Mouse (Mus musculus) myocyte (in vitro differentiated cells): ENCODE data around the gene Rpgrip1.

Source experiments
- CEBPB ChIP-seq: IDR thresholded peaks from 2 replicates; pipeline ENCODE4 v1.6.1; 2011; ENCODE audit warnings: mild to moderate bottlenecking, moderate library complexity; ENCODE audit not compliant: poor library complexity, insufficient read depth, severe bottlenecking
- E2F4 ChIP-seq: IDR thresholded peaks from one replicate; pipeline ENCODE4 v1.6.1; 2011; ENCODE audit warnings: mild to moderate bottlenecking, control low read depth, moderate library complexity; ENCODE audit not compliant: insufficient read depth
- MAX ChIP-seq: IDR thresholded peaks from one replicate; pipeline ENCODE4 v1.6.1; 2011; ENCODE audit warnings: low read depth, mild to moderate bottlenecking, control low read depth
- MYOD1 ChIP-seq, 3 experiments: IDR thresholded peaks; one replicate each; pipeline ENCODE4 v1.6.1; 2011; ENCODE audit warnings: control low read depth in 2 of 3, low read depth in 2 of 3, mild to moderate bottlenecking in 2 of 3, moderate library complexity in 1 of 3; ENCODE audit not compliant: insufficient read length in 2 of 3, control insufficient read depth in 1 of 3
- MYOG ChIP-seq, 3 experiments: IDR thresholded peaks; one replicate each; pipeline ENCODE4 v1.6.1; 2011; ENCODE audit warnings: control low read depth in 2 of 3, low read depth in 2 of 3, mild to moderate bottlenecking in 2 of 3; ENCODE audit not compliant: insufficient read length in 2 of 3, control insufficient read depth in 1 of 3, insufficient read depth in 1 of 3
- POLR2A ChIP-seq: IDR thresholded peaks from one replicate; pipeline ENCODE4 v1.6.1; 2011; ENCODE audit warnings: low read depth, mild to moderate bottlenecking, control low read depth, moderate library complexity; ENCODE audit not compliant: insufficient read length
- POLR2AphosphoS2 ChIP-seq: IDR thresholded peaks from one replicate; pipeline ENCODE4 v1.6.1; 2011; ENCODE audit warnings: low read depth, control low read depth; ENCODE audit not compliant: insufficient read length
- REST ChIP-seq: IDR thresholded peaks from one replicate; pipeline ENCODE4 v1.6.1; 2011; ENCODE audit warnings: mild to moderate bottlenecking, control low read depth, moderate library complexity; ENCODE audit not compliant: insufficient read depth, insufficient read length
- TCF12 ChIP-seq: IDR thresholded peaks from one replicate; pipeline ENCODE4 v1.6.1; 2011; ENCODE audit warnings: mild to moderate bottlenecking, control low read depth; ENCODE audit not compliant: poor library complexity, insufficient read depth, severe bottlenecking
- USF1 ChIP-seq: IDR thresholded peaks from one replicate; pipeline ENCODE4 v1.6.1; 2011; ENCODE audit warnings: low read depth, mild to moderate bottlenecking, control low read depth, moderate library complexity

DNA sequence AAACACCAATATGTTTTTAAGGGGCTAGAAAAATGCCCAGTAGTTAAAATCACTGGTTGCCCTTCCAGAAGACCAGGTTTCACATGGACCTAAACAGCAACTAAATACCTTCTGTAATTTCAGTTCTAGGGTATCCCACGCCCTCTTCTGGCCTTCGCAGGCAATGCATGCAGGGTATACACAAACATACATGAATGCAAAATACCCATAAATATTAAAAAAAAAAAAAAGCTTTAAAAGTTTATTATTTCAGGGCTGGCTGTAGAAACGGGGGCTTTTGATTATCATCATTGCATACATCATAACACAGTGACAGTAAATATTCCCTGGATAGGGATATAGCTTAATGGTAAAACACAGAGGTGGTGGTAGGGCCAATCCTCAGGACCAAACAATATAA lies 85.2 kb downstream of the Rpgrip1 start:
- TF ChIP-seq MAX (no peak), MYOG (IDR thresholded peaks at IDR 0.05; ENCODE audit: control insufficient read depth in 1 of 3, insufficient read depth in 1 of 3, insufficient read length in 2 of 3, low read depth in 2 of 3) (no peak), POLR2AphosphoS2 (no peak), POLR2A (no peak), USF1 (no peak), CEBPB (no peak), TCF12 (no peak), E2F4 (no peak), MYOD1 (IDR thresholded peaks at IDR 0.05; ENCODE audit: control insufficient read depth in 1 of 3, insufficient read length in 2 of 3, low read depth in 2 of 3) (no peak), REST (no peak)
